Mouse (Mus musculus): ENCODE data around the gene Rimbp3.

DNA sequence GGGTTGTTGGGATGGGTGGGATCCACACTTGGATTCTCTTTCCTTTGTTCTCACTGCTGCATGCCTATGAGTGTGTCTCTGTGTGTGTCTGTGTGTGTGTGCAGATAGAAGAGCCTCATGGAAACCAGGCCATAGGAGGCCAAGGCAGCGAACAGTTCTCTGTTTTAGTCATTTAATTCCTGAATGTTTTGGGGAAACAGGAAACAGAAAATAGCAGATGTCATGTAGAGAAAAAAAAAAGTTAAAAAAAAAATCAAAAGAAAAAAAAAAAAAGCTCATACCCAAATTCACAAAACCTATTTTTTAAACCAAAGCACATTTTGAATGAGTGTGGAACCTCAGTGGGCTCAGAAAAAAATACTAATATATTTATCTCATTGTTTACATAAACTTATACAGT is 52.9 kb downstream of the Rimbp3 start:
- TF ChIP-seq CTCF (IDR thresholded peaks at IDR 0.05; ENCODE audit: insufficient read depth, low read depth, low read length) (no peak), POLR2A (IDR thresholded peaks at IDR 0.05; ENCODE audit: insufficient read depth, low read depth, low read length) (no peak)
